Mouse (Mus musculus): ENCODE measurements around the gene Sash3. TPM values are rescaled to one million over a fixed set of nuclear protein-coding genes. Genes with fewer than 3 reads are reported as not detected.

Gene Sash3
- total and polyA plus RNA-seq, 2 experiments from 2014 or later: 0.81 to 1.5 TPM

DNA sequence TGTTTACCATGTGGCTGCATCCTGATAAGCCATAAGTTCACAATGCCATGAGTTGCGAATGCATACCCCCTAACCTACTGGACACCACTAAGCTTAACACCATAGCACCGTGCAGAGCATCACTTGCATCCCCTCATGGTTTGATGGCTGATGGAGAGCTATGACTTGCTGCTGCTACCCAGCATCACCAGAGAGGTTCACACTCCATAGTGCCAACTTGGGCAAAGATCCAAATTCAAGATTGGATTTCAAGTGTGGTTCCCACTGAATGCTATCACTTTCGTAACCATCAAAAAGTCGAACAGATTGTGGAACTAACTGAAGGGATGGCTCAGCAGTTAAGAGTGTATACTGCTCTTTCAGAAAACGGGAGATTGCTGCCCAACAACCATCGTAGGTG lies 9.3 kb downstream of the Sash3 start:
- no peak for DNase-seq (ENCODE audit: low spot score)
- no peak overlapping the region for H3K4me3 ChIP-seq (ENCODE audit: low read length)
- no peaks in the 10 kb centered on the region for H3K36me3 ChIP-seq (ENCODE audit: insufficient read depth, low read length)
- H3K4me2 ChIP-seq (ENCODE audit: low read depth, low read length): no peak overlapping the region
- 82% methylated on average over 6 of the region's 6 CpGs for WGBS
- H3K27me3 ChIP-seq (ENCODE audit: insufficient read depth, low read length): no peaks in the 10 kb centered on the region
- H3K4me1 ChIP-seq (ENCODE audit: insufficient read depth, low read length): no peaks in the 10 kb centered on the region
- no peak for TF ChIP-seq CTCF (IDR thresholded peaks at IDR 0.05; ENCODE audit: low read depth)
- no peak for ATAC-seq
- no peak overlapping the region for H3K27ac ChIP-seq
- no peak overlapping the region for H3K9ac ChIP-seq (replicated peaks; ENCODE audit: low read length)
- H3K9me3 ChIP-seq (ENCODE audit: low read length): no peaks in the 10 kb centered on the region

DNA sequence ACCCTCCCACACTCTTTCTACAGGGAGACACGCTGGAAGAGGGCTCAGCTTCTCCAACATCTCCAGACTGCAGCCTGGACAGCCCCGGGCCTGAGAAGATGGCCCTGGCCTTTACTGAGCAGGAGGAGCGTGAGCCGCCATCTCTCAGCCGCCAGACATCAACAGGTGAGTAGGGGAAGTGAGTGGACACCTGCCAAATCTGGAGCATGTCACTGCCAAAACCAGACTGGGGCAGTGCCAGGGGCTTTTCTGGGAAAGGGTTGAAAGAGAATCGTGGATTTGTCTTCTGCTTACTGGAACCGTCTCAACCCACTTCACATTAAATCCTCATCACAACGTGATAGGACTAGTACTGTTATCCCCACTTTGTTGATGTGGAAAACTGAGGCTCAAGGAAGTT lies 11.2 kb downstream of the Sash3 start:
- no peaks in the 10 kb centered on the region for H3K9me3 ChIP-seq (ENCODE audit: low read length)
- 73% methylated on average over 8 of the region's 8 CpGs for WGBS
- no peak for TF ChIP-seq CTCF (IDR thresholded peaks at IDR 0.05; ENCODE audit: low read depth)
- ATAC-seq: no peak
- H3K9ac ChIP-seq (replicated peaks; ENCODE audit: low read length): no peak overlapping the region
- no peak overlapping the region for H3K4me2 ChIP-seq (ENCODE audit: low read depth, low read length)
- H3K4me1 ChIP-seq (ENCODE audit: insufficient read depth, low read length): no peaks in the 10 kb centered on the region
- H3K4me3 ChIP-seq (ENCODE audit: low read length): no peak overlapping the region
- H3K27me3 ChIP-seq (ENCODE audit: insufficient read depth, low read length): no peaks in the 10 kb centered on the region
- H3K36me3 ChIP-seq (ENCODE audit: insufficient read depth, low read length): no peaks in the 10 kb centered on the region
- H3K27ac ChIP-seq: no peak overlapping the region
- no peak for DNase-seq (ENCODE audit: low spot score)

DNA sequence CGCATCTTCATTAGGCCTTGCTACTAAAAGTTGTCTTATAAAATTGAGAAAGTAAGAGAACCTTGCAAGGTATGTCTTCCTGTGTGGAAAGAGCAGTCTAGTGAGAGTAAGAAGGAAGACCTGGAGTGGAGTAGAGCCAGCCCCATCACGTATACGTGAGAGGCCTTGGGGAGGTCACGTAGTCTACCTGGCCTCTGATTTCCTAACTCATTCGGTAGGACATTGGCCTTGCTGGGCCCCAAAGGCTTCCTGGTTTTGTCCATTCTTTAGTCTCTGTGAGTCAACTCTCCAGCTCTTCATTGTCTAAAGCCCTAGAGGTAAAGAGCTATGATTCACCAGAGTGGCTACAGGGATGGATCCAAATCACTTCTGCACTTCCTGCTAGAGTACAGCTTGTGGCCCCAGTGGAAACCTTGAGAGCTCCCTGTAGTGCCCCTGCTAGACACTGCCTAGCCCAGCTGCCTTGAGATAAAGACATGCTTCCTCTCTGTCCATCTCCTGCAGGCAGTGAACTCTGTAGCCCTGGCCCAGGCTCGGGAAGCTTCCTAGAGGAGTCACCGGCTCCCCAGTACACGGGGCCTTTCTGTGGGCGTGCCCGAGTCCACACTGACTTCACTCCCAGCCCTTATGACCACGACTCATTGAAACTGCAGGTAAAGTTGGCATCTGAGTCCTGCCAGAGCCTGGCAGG lies 12.1 kb downstream of the Sash3 start:
- Histone ChIP-seq H3K4me2 (ENCODE audit: low read depth, low read length) (no peak overlapping the region), H3K9me3 (ENCODE audit: low read length) (no peaks in the 10 kb centered on the region), H3K36me3 (ENCODE audit: insufficient read depth, low read length) (no peaks in the 10 kb centered on the region), H3K4me1 (ENCODE audit: insufficient read depth, low read length) (no peaks in the 10 kb centered on the region), H3K27ac (no peak overlapping the region), H3K4me3 (ENCODE audit: low read length) (no peak overlapping the region), H3K27me3 (ENCODE audit: insufficient read depth, low read length) (no peaks in the 10 kb centered on the region), H3K9ac (replicated peaks; ENCODE audit: low read length) (no peak overlapping the region)
- no peak for TF ChIP-seq CTCF (IDR thresholded peaks at IDR 0.05; ENCODE audit: low read depth)
- ATAC-seq: no peak
- WGBS: 90% methylated on average over 11 of the region's 11 CpGs
- DNase-seq (ENCODE audit: low spot score): no peak

DNA sequence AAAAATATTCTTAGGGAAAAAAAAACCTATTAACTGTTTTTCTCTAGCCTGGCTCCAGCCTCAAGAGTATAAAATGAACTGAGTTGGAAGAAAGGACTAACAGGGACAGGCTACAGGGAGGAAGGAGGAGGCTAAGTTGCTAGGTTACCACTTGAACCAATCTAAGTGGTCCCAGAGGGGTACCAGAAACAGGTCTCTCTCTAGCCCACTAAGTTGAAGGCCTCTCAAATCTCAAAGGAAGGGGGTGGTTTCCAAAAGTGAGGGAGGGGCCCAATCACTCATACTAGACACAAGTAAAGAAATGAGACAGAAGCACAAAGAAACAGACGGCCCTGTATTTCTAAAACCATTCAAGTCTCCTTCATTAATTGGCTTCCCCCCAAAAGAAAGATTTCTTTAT lies 23.7 kb downstream of the Sash3 start:
- no peaks in the 10 kb centered on the region for H3K36me3 ChIP-seq (ENCODE audit: insufficient read depth, low read length)
- H3K4me1 ChIP-seq (ENCODE audit: insufficient read depth, low read length): no peaks in the 10 kb centered on the region
- no peak overlapping the region for H3K27ac ChIP-seq
- TF ChIP-seq CTCF (IDR thresholded peaks at IDR 0.05; ENCODE audit: low read depth): no peak
- no peak overlapping the region for H3K4me2 ChIP-seq (ENCODE audit: low read depth, low read length)
- no peaks in the 10 kb centered on the region for H3K9me3 ChIP-seq (ENCODE audit: low read length)
- ATAC-seq (no peak), DNase-seq (ENCODE audit: low spot score) (no peak)
- 56% methylated on average over 1 of the region's 1 CpGs for WGBS
- H3K27me3 ChIP-seq (ENCODE audit: insufficient read depth, low read length): no peaks in the 10 kb centered on the region
- H3K9ac ChIP-seq (replicated peaks; ENCODE audit: low read length): no peak overlapping the region
- no peak overlapping the region for H3K4me3 ChIP-seq (ENCODE audit: low read length)

DNA sequence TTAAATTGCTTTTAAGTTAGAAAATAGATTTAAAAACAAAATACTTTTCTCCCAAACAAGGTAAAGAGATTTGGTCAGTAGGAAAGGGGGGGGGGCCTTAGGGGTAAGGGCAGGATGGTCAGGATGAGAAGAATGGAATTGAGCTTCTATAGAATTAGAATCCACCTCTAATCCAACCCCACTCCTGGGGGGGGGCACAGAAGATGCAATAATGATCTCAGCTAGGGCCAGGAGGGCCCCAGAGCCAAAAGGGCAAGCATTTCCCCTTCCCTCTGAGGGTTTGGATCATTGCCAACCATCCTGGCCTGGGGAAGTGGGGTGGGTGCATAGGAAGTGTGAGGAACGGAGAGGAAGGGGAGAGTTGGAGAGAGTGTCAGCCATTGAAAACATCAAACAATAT lies 24.1 kb downstream of the Sash3 start:
- H3K27me3 ChIP-seq (ENCODE audit: insufficient read depth, low read length): no peaks in the 10 kb centered on the region
- no peaks in the 10 kb centered on the region for H3K4me1 ChIP-seq (ENCODE audit: insufficient read depth, low read length)
- no peak overlapping the region for H3K4me2 ChIP-seq (ENCODE audit: low read depth, low read length)
- H3K9me3 ChIP-seq (ENCODE audit: low read length): no peaks in the 10 kb centered on the region
- no peak overlapping the region for H3K4me3 ChIP-seq (ENCODE audit: low read length)
- WGBS: 40% methylated on average over 1 of the region's 1 CpGs
- no peaks in the 10 kb centered on the region for H3K36me3 ChIP-seq (ENCODE audit: insufficient read depth, low read length)
- H3K27ac ChIP-seq: no peak overlapping the region
- no peak overlapping the region for H3K9ac ChIP-seq (replicated peaks; ENCODE audit: low read length)
- ATAC-seq: no peak
- DNase-seq (ENCODE audit: low spot score): no peak
- no peak for TF ChIP-seq CTCF (IDR thresholded peaks at IDR 0.05; ENCODE audit: low read depth)

DNA sequence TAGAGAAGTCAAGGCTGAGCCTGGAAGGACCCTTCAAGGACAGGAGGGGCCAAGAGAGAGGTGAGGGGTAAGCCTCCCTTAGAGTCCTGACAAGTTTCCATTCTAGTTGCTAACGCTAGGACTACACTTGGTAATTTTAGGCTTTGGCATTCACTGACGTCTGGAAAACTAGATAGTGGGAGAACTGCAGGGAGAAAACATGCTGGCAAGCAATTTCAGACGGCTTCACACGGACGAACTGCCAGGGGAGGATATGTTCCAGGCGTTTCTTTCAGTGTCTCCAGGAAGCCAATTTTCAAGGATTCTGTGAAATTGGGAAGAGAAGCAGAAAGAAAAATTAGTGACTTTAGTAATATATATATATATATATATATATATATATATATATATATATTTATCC lies 35.6 kb downstream of the Sash3 start:
- H3K27ac ChIP-seq: no peak overlapping the region
- no peak overlapping the region for H3K9ac ChIP-seq (replicated peaks; ENCODE audit: low read length)
- no peak for ATAC-seq
- no peaks in the 10 kb centered on the region for H3K27me3 ChIP-seq (ENCODE audit: insufficient read depth, low read length)
- 0 out of 2 replicates have a peak, but pooled peaks cover 4% of the 10 kb centered on the region for H3K36me3 ChIP-seq (ENCODE audit: insufficient read depth, low read length)
- TF ChIP-seq CTCF (IDR thresholded peaks at IDR 0.05; ENCODE audit: low read depth): no peak
- H3K4me2 ChIP-seq (ENCODE audit: low read depth, low read length): no peak overlapping the region
- WGBS: 81% methylated on average over 6 of the region's 6 CpGs
- no peak for DNase-seq (ENCODE audit: low spot score)
- no peak overlapping the region for H3K4me3 ChIP-seq (ENCODE audit: low read length)
- H3K4me1 ChIP-seq (ENCODE audit: insufficient read depth, low read length): no peaks in the 10 kb centered on the region
- H3K9me3 ChIP-seq (ENCODE audit: low read length): no peaks in the 10 kb centered on the region

DNA sequence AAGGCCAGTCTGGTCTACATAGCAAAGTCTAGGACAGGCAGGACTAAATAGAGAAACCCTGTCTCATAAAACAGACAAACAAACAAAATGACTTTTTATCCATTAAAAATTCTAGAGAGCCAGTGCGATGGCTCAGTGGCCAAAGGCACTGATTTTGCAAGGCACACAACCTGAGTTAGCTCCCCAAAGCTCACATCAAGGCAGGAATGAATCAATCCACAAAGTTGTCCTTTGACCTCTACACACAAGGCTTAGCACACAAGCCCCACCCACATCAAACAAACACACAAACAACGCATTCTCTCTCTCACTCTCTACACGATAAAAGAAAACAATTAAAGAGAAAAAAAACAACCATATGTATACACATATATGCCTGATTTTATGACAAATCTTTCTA lies 38.5 kb downstream of the Sash3 start:
- no peak for ATAC-seq
- H3K4me3 ChIP-seq (ENCODE audit: low read length): no peak overlapping the region
- no peak for TF ChIP-seq CTCF (IDR thresholded peaks at IDR 0.05; ENCODE audit: low read depth)
- no peaks in the 10 kb centered on the region for H3K9me3 ChIP-seq (ENCODE audit: low read length)
- 76% methylated on average over 3 of the region's 3 CpGs for WGBS
- H3K27me3 ChIP-seq (ENCODE audit: insufficient read depth, low read length): no peaks in the 10 kb centered on the region
- no peak overlapping the region for H3K27ac ChIP-seq
- no peaks in the 10 kb centered on the region for H3K4me1 ChIP-seq (ENCODE audit: insufficient read depth, low read length)
- 0 out of 2 replicates have a peak, but pooled peaks cover 4% of the 10 kb centered on the region for H3K36me3 ChIP-seq (ENCODE audit: insufficient read depth, low read length)
- DNase-seq (ENCODE audit: low spot score): no peak
- no peak overlapping the region for H3K9ac ChIP-seq (replicated peaks; ENCODE audit: low read length)
- H3K4me2 ChIP-seq (ENCODE audit: low read depth, low read length): no peak overlapping the region

Measured in hindbrain, postnatal 0 days (tissue).